Mouse (Mus musculus): Measurements from ENCODE around the gene Btnl6. TPM values are rescaled to one million over a fixed set of nuclear protein-coding genes. Genes with fewer than 3 reads are reported as not detected.

Gene Btnl6
- polyA plus RNA-seq (2012; fragmentation: generic; extraction: Trizol), result not detected

DNA sequence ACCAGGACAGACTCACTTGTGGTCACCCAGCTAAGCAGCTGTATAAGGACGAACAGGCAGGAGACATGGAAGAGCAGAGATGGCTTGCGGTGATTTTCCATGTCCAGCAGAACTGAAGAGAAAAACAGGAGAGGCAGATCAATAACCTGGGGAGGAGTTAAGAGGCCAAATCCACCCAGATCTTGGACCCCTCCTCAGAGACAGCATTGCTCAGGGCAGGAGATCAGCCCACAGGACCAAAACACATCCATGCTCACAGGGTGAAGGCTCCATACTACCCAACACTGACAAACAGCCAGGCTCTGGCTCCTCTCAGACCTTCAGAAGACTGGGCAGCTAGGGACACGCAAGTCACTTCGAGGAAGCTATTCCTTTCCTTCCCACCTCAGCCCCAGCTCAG lies at the start of gene Btnl6:
Gene Btnl6 (minus strand): TSS at position 101 of the 400 bp plus-strand sequence.

DNA sequence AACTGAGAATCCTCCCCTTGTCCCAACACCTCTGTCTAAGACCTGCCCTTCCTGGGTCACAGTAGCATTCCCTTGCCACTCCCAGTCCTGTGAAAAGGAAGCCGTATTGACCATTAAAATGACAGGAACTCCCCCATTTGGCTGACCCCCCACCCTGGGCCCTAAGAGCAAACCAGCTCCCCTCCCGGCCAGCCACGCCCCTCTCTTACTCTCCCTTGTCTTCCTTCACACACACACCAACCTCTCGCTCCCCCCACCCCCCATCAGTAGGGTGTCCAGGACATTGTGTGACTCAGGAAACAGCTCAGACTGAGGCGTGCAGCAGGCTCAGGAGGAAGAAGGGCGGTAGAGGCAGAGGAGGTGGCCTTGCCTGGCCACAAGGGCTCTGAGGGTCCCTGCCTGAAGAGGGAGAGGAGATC lies 46.9 kb upstream of the Btnl6 start, which contains the start of gene Notch4:
Gene Notch4 (plus strand): TSS at position 266 of the 419 bp plus-strand sequence.

DNA sequence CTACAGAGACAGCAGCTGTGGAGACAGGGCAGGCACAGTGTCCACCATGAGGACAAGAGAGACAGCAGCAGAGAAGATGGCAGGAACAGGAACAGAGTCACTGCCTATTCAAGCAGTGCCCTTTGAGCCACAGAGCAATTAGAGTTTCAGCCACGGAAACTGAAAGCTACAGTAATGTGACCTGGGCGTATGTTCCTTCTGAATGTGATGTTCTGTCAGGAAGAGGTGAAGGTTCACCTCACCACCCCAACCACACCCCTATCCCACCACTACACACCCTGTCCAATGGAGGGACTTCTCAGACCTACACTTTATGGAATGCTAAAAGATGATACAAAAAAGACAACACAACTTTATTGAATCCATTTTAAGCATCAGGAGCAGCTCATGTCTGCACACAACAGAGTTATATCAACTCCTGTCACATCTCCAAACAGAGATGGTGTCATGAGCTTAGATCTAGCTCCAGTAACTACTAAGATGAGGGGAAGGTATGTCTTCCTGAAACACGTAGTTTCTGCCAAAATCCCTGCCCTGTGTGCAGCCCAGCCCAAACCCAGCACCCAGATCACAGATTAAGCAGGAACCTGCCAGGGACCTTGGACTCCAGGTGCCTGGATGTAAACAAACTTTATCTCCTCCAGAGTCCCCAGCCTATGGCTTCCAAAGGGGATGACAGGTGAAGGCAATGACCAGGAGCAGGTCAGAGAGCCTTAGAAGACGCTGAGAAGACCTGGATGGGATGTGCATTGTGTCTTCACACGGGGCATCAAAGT lies 39.7 kb downstream of the Btnl6 start, which contains the start of gene Btnl4:
Gene Btnl4 (minus strand): TSS at position 81 of the 776 bp plus-strand sequence.

Other genes with a start within 250 kb of the Btnl6 start
- not detected for gene H2-Aa, start 229.5 kb downstream of the Btnl6 start, polyA plus RNA-seq (2012; fragmentation: generic; extraction: Trizol)
- gene H2-Eb1, start 211.5 kb downstream of the Btnl6 start, polyA plus RNA-seq (2012; fragmentation: generic; extraction: Trizol), result under 1 TPM in 1 of 2 experiments, not detected in 1; 0.04 TPM
- not detected for gene H2-Eb2, start 191.7 kb downstream of the Btnl6 start, polyA plus RNA-seq (2012; fragmentation: generic; extraction: Trizol)
- gene Btnl2, start 162.5 kb downstream of the Btnl6 start, polyA plus RNA-seq (2012; fragmentation: generic; extraction: Trizol), result not detected
- not detected for gene Btnl1, start 140.2 kb downstream of the Btnl6 start, polyA plus RNA-seq (2012; fragmentation: generic; extraction: Trizol)
- gene BC051142, start 118.5 kb downstream of the Btnl6 start, polyA plus RNA-seq (2012; fragmentation: generic; extraction: Trizol), result not detected
- gene Btnl4, start 40.0 kb downstream of the Btnl6 start, polyA plus RNA-seq (2012; fragmentation: generic; extraction: Trizol), result not detected
- gene Notch4, start 46.9 kb upstream of the Btnl6 start, polyA plus RNA-seq (2012; fragmentation: generic; extraction: Trizol), result 1 to 10 TPM in 1 of 2 experiments, under 1 TPM in 1; 0.15 to 2.8 TPM
- under 1 TPM; 0.88 to 0.96 TPM for gene Gpsm3, start 72.5 kb upstream of the Btnl6 start, polyA plus RNA-seq (2012; fragmentation: generic; extraction: Trizol)
- 10 to 100 TPM; 15.2 to 41.5 TPM for gene Pbx2, start 73.9 kb upstream of the Btnl6 start, polyA plus RNA-seq (2012; fragmentation: generic; extraction: Trizol)
- gene Ager, start 80.5 kb upstream of the Btnl6 start, polyA plus RNA-seq (2012; fragmentation: generic; extraction: Trizol), result 1 to 10 TPM in 1 of 2 experiments, under 1 TPM in 1; 0.06 to 1.8 TPM
- 10 to 100 TPM; 23.8 to 60.6 TPM for gene Rnf5, start 86.3 kb upstream of the Btnl6 start, polyA plus RNA-seq (2012; fragmentation: generic; extraction: Trizol)
- 10 to 100 TPM; 76.3 to 93.6 TPM for gene Agpat1, start 86.9 kb upstream of the Btnl6 start, polyA plus RNA-seq (2012; fragmentation: generic; extraction: Trizol)
- 1 to 10 TPM in 1 of 2 experiments, under 1 TPM in 1; 0.05 to 1.4 TPM for gene Egfl8, start 98.6 kb upstream of the Btnl6 start, polyA plus RNA-seq (2012; fragmentation: generic; extraction: Trizol)
- gene Ppt2, start 111.2 kb upstream of the Btnl6 start, polyA plus RNA-seq (2012; fragmentation: generic; extraction: Trizol), result 10 to 100 TPM; 14.7 to 42.5 TPM
- under 1 TPM in 1 of 2 experiments, not detected in 1; 0.02 TPM for gene Prrt1, start 112.2 kb upstream of the Btnl6 start, polyA plus RNA-seq (2012; fragmentation: generic; extraction: Trizol)
- 10 to 100 TPM; 12.6 to 21.7 TPM for gene Fkbpl, start 127.4 kb upstream of the Btnl6 start, polyA plus RNA-seq (2012; fragmentation: generic; extraction: Trizol)
- gene Atf6b, start 129.8 kb upstream of the Btnl6 start, polyA plus RNA-seq (2012; fragmentation: generic; extraction: Trizol), result 10 to 100 TPM; 35.2 to 76.3 TPM
- gene Tnxb, start 153.2 kb upstream of the Btnl6 start, polyA plus RNA-seq (2012; fragmentation: generic; extraction: Trizol), result under 1 TPM; 0.04 to 0.46 TPM
- 1 to 10 TPM in 1 of 2 experiments, under 1 TPM in 1; 0.07 to 1.3 TPM for gene C4b, start 226.5 kb upstream of the Btnl6 start, polyA plus RNA-seq (2012; fragmentation: generic; extraction: Trizol)